Mouse (Mus musculus) spleen, postnatal 4 days (tissue): ENCODE data around the gene Ctns.

ENCODE experiments used
- DNase-seq, 2 experiments: peaks; one replicate each; pipeline ENCODE4 v3.0.0; 2022; ENCODE audit warnings: low spot score in 2 of 2

Gene Ctns

DNA sequence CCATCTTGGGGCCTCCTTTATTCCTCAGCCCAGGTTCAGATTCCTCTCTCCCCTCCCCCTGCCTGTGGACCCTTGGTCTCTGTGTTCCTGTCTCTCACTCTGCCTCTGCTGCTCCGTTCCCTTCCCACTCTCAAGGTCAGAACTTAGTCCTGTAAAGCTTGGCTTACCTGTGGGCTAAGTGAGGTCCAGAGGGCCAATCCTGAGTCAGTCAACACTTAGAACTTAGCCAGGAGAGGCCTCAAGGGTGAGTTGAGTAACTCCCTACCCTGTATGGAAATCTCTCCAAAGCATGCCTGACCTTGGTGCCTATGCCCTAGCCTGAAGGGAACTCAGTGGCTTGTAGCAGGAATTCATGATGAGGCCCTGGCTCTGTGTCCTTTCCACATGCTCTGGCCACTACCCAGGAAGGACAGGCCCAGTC is 54.6 kb downstream of the Ctns start:
- no peak for DNase-seq

GRCm38 (mm10) chr11:73137591-73138501 is 61.0 kb downstream of the Ctns start, which contains the start of gene Haspin:
Haspin (minus strand) TSS chr11:73138294.
- DNase-seq, result peak; percentile 92 to 98

- peak in 1 of 2 experiments; percentile 21 for DNase-seq
These were observed 61.7 kb downstream of the Ctns start for GRCm38 (mm10) chr11:73137116-73137515.

DNA sequence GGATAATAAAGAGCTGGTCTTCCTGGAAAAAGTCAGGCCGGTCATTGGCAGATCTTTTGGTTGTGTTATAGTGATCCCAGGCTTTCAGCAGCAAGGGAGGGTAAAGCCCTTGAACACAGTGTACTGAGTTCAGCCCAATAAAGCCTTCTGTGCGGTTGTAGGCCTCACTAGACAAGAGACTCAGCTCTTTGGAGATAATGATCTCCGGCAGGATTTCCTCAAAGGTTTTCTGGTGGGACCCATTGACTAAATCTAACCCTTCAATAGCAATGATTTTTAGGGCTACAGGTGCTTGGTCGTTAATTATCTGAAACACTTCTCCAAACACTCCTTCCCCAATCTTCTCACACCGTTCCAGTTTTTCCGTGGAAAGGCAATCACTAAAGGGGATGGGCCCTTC is 62.3 kb downstream of the Ctns start:
- DNase-seq, result no peak

DNA sequence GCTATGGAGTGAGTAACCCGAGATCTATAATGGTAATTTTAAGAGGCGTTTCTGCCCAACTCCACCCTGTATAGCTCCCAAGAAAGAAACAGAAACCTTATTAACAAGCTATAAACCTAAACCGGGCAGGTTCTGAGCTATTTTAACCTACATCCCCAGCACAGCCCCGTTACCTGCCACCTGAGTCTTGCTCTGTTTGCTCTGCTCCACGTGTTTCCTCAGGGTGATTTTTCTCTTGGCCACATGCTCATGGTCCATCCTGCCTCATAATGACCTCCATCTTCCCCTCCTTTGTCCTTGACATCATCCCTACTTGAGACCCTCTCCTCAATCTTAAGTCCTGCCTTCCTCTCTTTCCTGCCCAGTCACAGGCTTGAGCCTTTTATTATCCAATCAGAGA is 64.6 kb downstream of the Ctns start:
- DNase-seq, result no peak
